Mouse (Mus musculus) CH12.LX (cell line): ENCODE measurements around the gene Usp12. TPM values are rescaled to one million over a fixed set of nuclear protein-coding genes. Genes with fewer than 3 reads are reported as not detected.

Experiments used
- DNase-seq: peaks from one replicate; pipeline ENCODE4 v3.0.0-alpha.2; 2013; ENCODE audit errors: extremely low read depth
- H3K27ac ChIP-seq: 2 replicates; pipeline ENCODE4 v1.5.1; 2012; ENCODE audit warnings: low read depth, mild to moderate bottlenecking, control low read depth, moderate library complexity; ENCODE audit not compliant: insufficient read depth
- H3K27me3 ChIP-seq: replicated peaks from 2 replicates; pipeline ENCODE3; 2012; ENCODE audit warnings: inconsistent platforms
- H3K36me3 ChIP-seq, 2 experiments: replicated peaks in 1 of 2; 2 replicates each; pipeline versions ENCODE3 to v1.6.1; 2012; ENCODE audit warnings: inconsistent platforms in 1 of 2, low read length in 1 of 2, mild to moderate bottlenecking in 1 of 2, mixed read lengths in 1 of 2, moderate library complexity in 1 of 2; ENCODE audit not compliant: control insufficient read depth in 1 of 2, insufficient read depth in 1 of 2
- H3K4me1 ChIP-seq, 2 experiments: 2 replicates each; pipeline ENCODE4 v1.6.1; 2012; ENCODE audit warnings: inconsistent platforms in 1 of 2, moderate library complexity in 1 of 2; ENCODE audit not compliant: insufficient read depth in 2 of 2, control insufficient read depth in 1 of 2
- H3K4me2 ChIP-seq: 2 replicates; pipeline ENCODE4 v1.6.1; 2012; ENCODE audit warnings: low read depth, mild to moderate bottlenecking, control low read depth; ENCODE audit not compliant: poor library complexity, insufficient read depth, severe bottlenecking
- H3K4me3 ChIP-seq, 3 experiments: fragments of 150-350 bp in 1 of 3; sonication (generic) in 1 of 3; replicated peaks in 1 of 3; 2 replicates each; pipeline versions ENCODE3 to v1.5.1; 2011 to 2012; ENCODE audit warnings: low read depth in 2 of 3, low read length in 2 of 3, mild to moderate bottlenecking in 2 of 3, moderate library complexity in 2 of 3, control low read depth in 1 of 3, improper control_type of control experiment in 1 of 3, inconsistent platforms in 1 of 3, mixed read lengths in 1 of 3; ENCODE audit not compliant: poor library complexity in 1 of 3
- H3K79me2 ChIP-seq: replicated peaks from 2 replicates; pipeline ENCODE4 v1.6.1; 2012; ENCODE audit warnings: mild to moderate bottlenecking, moderate library complexity; ENCODE audit not compliant: control insufficient read depth, poor library complexity, insufficient read depth, severe bottlenecking; ENCODE audit errors: extremely low read depth
- H3K9ac ChIP-seq: 2 replicates; pipeline ENCODE4 v1.6.1; 2012; ENCODE audit warnings: low read depth, mild to moderate bottlenecking, control low read depth, moderate library complexity; ENCODE audit not compliant: insufficient read depth
- H3K9me3 ChIP-seq: replicated peaks from 2 replicates; pipeline ENCODE3; 2012; ENCODE audit warnings: low read length, inconsistent platforms, mixed read lengths
- BHLHE40 ChIP-seq: IDR thresholded peaks from 2 replicates; pipeline ENCODE4 v1.6.1; 2011; ENCODE audit warnings: mild to moderate bottlenecking, low read depth, low read length, improper control_type of control experiment
- CTCF ChIP-seq, 2 experiments: IDR thresholded peaks in 1 of 2; conservative IDR thresholded peaks in 1 of 2; 2 replicates each; pipeline ENCODE4 v1.5.1; 2011 to 2012; ENCODE audit warnings: low read depth in 2 of 2, low read length in 2 of 2, improper control_type of control experiment in 1 of 2, inconsistent platforms in 1 of 2, mild to moderate bottlenecking in 1 of 2, moderate library complexity in 1 of 2
- ELF1 ChIP-seq: IDR thresholded peaks from 2 replicates; pipeline ENCODE4 v1.6.1; 2014; ENCODE audit warnings: low read depth, mild to moderate bottlenecking, inconsistent platforms, low read length, improper control_type of control experiment
- EP300 ChIP-seq: IDR thresholded peaks from 2 replicates; pipeline ENCODE4 v1.6.1; 2011; ENCODE audit warnings: low read length, improper control_type of control experiment
- MAX ChIP-seq: IDR thresholded peaks from 2 replicates; pipeline ENCODE4 v1.6.1; 2011; ENCODE audit warnings: low read length, improper control_type of control experiment
- MAZ ChIP-seq: IDR thresholded peaks from 2 replicates; pipeline ENCODE4 v1.6.1; 2012; ENCODE audit warnings: low read depth, mild to moderate bottlenecking, inconsistent platforms, low read length, improper control_type of control experiment, moderate library complexity
- MEF2A ChIP-seq: IDR thresholded peaks from 2 replicates; pipeline ENCODE4 v1.6.1; 2014; ENCODE audit warnings: low read depth, mild to moderate bottlenecking, inconsistent platforms, low read length, improper control_type of control experiment, borderline replicate concordance
- NRF1 ChIP-seq: IDR thresholded peaks from 2 replicates; pipeline ENCODE4 v1.6.1; 2014; ENCODE audit warnings: low read depth, mild to moderate bottlenecking, inconsistent platforms, low read length, improper control_type of control experiment, moderate library complexity
- PAX5 ChIP-seq: IDR thresholded peaks from 2 replicates; pipeline ENCODE4 v1.6.1; 2012; ENCODE audit warnings: low read length, inconsistent platforms, mixed read lengths
- POLR2AphosphoS2 ChIP-seq: IDR thresholded peaks from 2 replicates; pipeline ENCODE4 v1.6.1; 2011; ENCODE audit warnings: low read depth, low read length, improper control_type of control experiment
- RAD21 ChIP-seq: IDR thresholded peaks from 2 replicates; pipeline ENCODE4 v1.6.1; 2011; ENCODE audit warnings: low read depth, mild to moderate bottlenecking, low read length, improper control_type of control experiment, moderate library complexity
- SIN3A ChIP-seq: IDR thresholded peaks from 2 replicates; pipeline ENCODE4 v1.6.1; 2012; ENCODE audit warnings: low read length, improper control_type of control experiment, inconsistent platforms
- SMC3 ChIP-seq: IDR thresholded peaks from 2 replicates; pipeline ENCODE4 v1.6.1; 2011; ENCODE audit warnings: low read depth, low read length, improper control_type of control experiment
- USF1 ChIP-seq: IDR thresholded peaks from 2 replicates; pipeline ENCODE4 v1.6.1; 2014; ENCODE audit warnings: low read depth, mild to moderate bottlenecking, inconsistent platforms, low read length, improper control_type of control experiment
- dilution Hi-C: fragments of 300-500 bp; cut with MboI; formaldehyde crosslinking; loops from 2 replicates; pipeline ENCODE4 v1.14.3; 2020; ENCODE audit warnings: low sequenced_read_pairs; ENCODE audit not compliant: extremely low pct_unique_long_range_greater_than_20kb, extremely low pct_ligation_motif_present
- in situ Hi-C: fragments of 300-500 bp; cut with MboI; formaldehyde crosslinking; loops from 3 replicates; pipeline ENCODE4 v1.14.3; 2019; ENCODE audit warnings: low sequenced_read_pairs, low pct_ligation_motif_present, low pct_unique_long_range_greater_than_20kb, mixed read lengths
- polyA plus RNA-seq: library from polyadenylated mRNA; unstranded; fragments of >175 nt; gene quantifications from 2 replicates; pipeline ENCODE4 v1.2.1, GENCODE M21; 2012; ENCODE audit warnings: low read depth; ENCODE audit not compliant: insufficient read length
- total RNA-seq, 2 experiments: library from RNA; depleted of rRNA; stranded (reverse); fragments of 300-350 nt in 1 of 2; fragments of >200 nt in 1 of 2; gene quantifications; 2 replicates each; pipeline ENCODE4 v1.2.3; 2012 to 2014

Usp12 gene
- total and polyA plus RNA-seq, 3 experiments = 7.8 to 17.8 (median 10.1) TPM

- Histone ChIP-seq H3K4me1 (peaks cover 17 to 48% of the 10 kb centered on the region in 2 experiments), H3K4me2 (no peak overlapping the region), H3K27ac (no peak overlapping the region), H3K4me3 (no peak overlapping the region), H3K9ac (no peak overlapping the region), H3K9me3 (no peaks in the 10 kb centered on the region), H3K79me2 (no peaks in the 10 kb centered on the region), H3K27me3 (no peaks in the 10 kb centered on the region), H3K36me3 (no peaks in the 10 kb centered on the region)
- dilution Hi-C loops = no loop called here
- TF ChIP-seq MEF2A = no peak
- TF ChIP-seq CTCF (conservative IDR thresholded peaks at IDR 0.05 in 1 of 2, IDR thresholded peaks at IDR 0.05 in 1 of 2; ENCODE audit: low read depth in 2 of 2, low read length in 2 of 2) = peak in 1 of 2 experiments; percentile 50; a peak in 2 of 4 replicates
- TF ChIP-seq MAZ = no peak
- TF ChIP-seq PAX5 = no peak
- no peak for TF ChIP-seq USF1
- no peak for TF ChIP-seq NRF1
- no peak for TF ChIP-seq MAX
- TF ChIP-seq SIN3A = no peak
- TF ChIP-seq RAD21 = peak; percentile 42
- peak; percentile 37 for TF ChIP-seq SMC3
- no peak for DNase-seq
- in situ Hi-C loops = loop anchor here (25.0 kb wide), 2 partner anchors 171 to 621 kb away; partner anchors contain the start of genes Cdx2 and Urad
These were observed 103.1 kb downstream of the Usp12 start for GRCm38 (mm10) chr5:146691745-146692144.

DNA sequence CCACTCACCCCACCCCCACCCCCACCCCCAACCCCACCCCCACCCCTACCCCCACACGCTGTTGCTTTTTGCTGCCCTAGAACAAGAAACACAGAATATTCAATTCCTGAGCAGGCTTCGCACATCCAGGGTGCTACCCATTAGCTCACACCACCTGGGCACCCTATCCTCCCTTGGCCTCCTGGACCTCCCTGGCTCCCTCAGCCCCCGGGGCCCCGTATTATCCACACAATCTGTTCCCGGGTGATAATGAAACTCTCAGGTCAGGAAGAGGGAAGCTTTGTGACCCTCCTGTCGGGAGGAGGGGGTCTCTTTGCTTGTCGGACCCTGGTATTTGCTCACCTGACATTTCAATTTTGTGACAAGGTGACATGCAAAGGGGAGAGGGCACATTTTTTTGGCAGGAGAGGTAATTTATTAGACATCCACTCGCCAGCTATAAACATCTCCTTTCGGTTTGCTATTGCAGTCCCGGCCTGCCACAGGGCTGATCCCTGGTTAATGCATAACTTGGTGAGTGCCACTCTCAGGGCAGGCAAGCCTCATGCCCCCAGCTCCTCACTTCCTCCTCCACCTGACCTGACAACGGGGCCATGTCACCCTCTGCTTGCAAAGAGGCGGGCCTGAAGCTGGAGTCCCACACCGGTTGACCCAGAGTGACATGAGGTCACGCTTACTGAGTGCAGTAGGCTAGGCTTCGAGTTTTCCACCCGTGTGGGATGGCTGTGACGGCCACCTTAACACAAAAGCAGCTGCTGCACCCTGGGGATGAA, 107.1 kb downstream of the Usp12 start:
- Histone ChIP-seq H3K9ac (no peak overlapping the region), H3K9me3 (no peaks in the 10 kb centered on the region), H3K27me3 (no peaks in the 10 kb centered on the region), H3K4me3 (no peak overlapping the region), H3K79me2 (no peaks in the 10 kb centered on the region), H3K4me1 (peaks cover 19 to 56% of the 10 kb centered on the region in 2 experiments), H3K4me2 (no peak overlapping the region), H3K27ac (no peak overlapping the region), H3K36me3 (no peaks in the 10 kb centered on the region)
- dilution Hi-C loops = no loop called here
- TF ChIP-seq EP300 (0 out of 2 replicates have a peak, but pooled peaks have one; percentile 25), ELF1 (0 out of 2 replicates have a peak, but pooled peaks have one; percentile 27), POLR2AphosphoS2 (no peak), PAX5 (no peak), MAX (no peak), BHLHE40 (0 out of 2 replicates have a peak, but pooled peaks have one; percentile 7)
- in situ Hi-C loops = loop anchor here (25.0 kb wide), 2 partner anchors 175 to 625 kb away; partner anchors contain the start of genes Cdx2 and Urad
- DNase-seq = peak; percentile 42
